Mouse (Mus musculus) hindbrain, embryonic 12.5 days (tissue): Measurements from ENCODE around the gene Atp6v0b. TPM values are rescaled to one million over a fixed set of nuclear protein-coding genes. Genes with fewer than 3 reads are reported as not detected.

ENCODE experiments used
- ATAC-seq: fragments of 200-750 bp; cut with Nextera tagmentation; 2 replicates; pipeline ENCODE4 v1.8.0; 2017; ENCODE audit warnings: moderate TSS enrichment; ENCODE audit not compliant: low FRiP score
- H3K27ac ChIP-seq: fragments of 300-500 bp; sonication (generic); 2 replicates; pipeline ENCODE4 v1.5.1; 2016; ENCODE audit warnings: mild to moderate bottlenecking
- H3K27me3 ChIP-seq: fragments of 300-500 bp; sonication (generic); 2 replicates; pipeline ENCODE4 v1.6.1; 2016; ENCODE audit warnings: mild to moderate bottlenecking
- H3K36me3 ChIP-seq: fragments of 300-500 bp; sonication (generic); 2 replicates; pipeline ENCODE4 v1.6.1; 2016; ENCODE audit warnings: mild to moderate bottlenecking
- H3K4me1 ChIP-seq: fragments of 300-500 bp; sonication (generic); 2 replicates; pipeline ENCODE4 v1.6.1; 2016
- H3K4me2 ChIP-seq: fragments of 300-500 bp; sonication (generic); replicated peaks from 2 replicates; pipeline ENCODE4 v1.6.1; 2016; ENCODE audit warnings: mild to moderate bottlenecking
- H3K4me3 ChIP-seq: fragments of 300-500 bp; sonication (generic); 2 replicates; pipeline ENCODE4 v1.5.1; 2016; ENCODE audit warnings: mild to moderate bottlenecking
- H3K9ac ChIP-seq: fragments of 300-500 bp; sonication (generic); 2 replicates; pipeline ENCODE4 v1.6.1; 2016; ENCODE audit warnings: mild to moderate bottlenecking, moderate library complexity
- H3K9me3 ChIP-seq: fragments of 300-500 bp; sonication (generic); replicated peaks from 2 replicates; pipeline ENCODE4 v1.6.1; 2016; ENCODE audit warnings: mild to moderate bottlenecking
- WGBS: fragments of 180-500 bp; shearing (Covaris S2); methylation state at CpG from one replicate; pipeline ENCODE4 v1.1.7; 2016; 5-methylcytosine and 5-hydroxymethylcytosine counted together
- polyA plus RNA-seq: library from polyadenylated mRNA; unstranded; fragments of >200 nt; fragmentation: Nextera tagmentation; extraction: Ambion mirVana; gene quantifications from 2 replicates; pipeline ENCODE4 v1.2.1, GENCODE M21; 2016

The Atp6v0b gene
- polyA plus RNA-seq, 1 experiment from 2014 or later, result 289 TPM

DNA sequence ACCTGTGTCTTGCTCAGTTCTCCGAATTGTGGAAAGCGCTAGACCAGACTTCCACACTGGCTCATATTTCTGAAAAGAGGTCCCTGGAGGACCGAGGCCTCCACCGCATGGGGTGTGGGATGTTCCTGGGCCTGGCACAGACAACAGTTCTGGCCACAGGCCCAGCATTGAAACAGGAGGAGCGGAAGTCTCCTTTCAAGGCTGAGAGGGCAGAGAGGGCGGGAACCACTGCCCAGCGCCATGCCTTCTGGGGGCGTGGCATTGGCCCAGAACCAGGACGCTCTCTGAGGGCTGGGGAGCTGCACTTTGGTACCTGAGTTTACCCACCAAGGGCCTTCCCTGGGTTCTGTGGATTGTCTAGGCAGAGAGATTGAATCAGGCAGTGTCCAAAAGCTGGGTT lies 21.1 kb downstream of the Atp6v0b start:
- H3K9ac ChIP-seq, result no peak overlapping the region
- 0 out of 2 replicates have a peak, but pooled peaks cover 5% of the 10 kb centered on the region for H3K27me3 ChIP-seq
- no peak for ATAC-seq
- no peak overlapping the region for H3K4me3 ChIP-seq
- H3K36me3 ChIP-seq, result 0 out of 2 replicates have a peak, but pooled peaks cover 2% of the 10 kb centered on the region
- no peaks in the 10 kb centered on the region for H3K9me3 ChIP-seq
- peaks cover 24% of the 10 kb centered on the region for H3K4me1 ChIP-seq
- 64% methylated on average over 9 of the region's 9 CpGs for WGBS
- H3K27ac ChIP-seq, result no peak overlapping the region
- no peak overlapping the region for H3K4me2 ChIP-seq

DNA sequence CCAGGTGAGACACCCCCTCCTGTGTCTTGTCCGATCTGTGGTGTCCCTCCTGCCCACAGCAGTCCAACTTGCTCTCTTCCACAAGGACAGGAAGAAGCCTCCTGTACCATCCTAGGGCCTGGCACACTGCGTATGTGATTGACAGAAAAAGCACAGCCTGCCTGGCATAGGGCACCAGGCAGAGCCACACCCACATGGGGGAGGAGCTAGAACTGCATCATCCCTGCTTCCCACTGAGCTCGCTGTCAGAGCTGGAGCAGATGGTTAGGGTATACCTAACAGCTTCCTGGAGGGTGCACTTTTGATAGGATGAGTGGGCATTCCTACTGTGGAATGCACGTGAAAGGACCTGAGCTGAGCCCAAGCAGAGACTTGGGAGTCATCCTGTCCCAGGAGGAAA lies 24.3 kb downstream of the Atp6v0b start:
- peak; percentile 55 for ATAC-seq

DNA sequence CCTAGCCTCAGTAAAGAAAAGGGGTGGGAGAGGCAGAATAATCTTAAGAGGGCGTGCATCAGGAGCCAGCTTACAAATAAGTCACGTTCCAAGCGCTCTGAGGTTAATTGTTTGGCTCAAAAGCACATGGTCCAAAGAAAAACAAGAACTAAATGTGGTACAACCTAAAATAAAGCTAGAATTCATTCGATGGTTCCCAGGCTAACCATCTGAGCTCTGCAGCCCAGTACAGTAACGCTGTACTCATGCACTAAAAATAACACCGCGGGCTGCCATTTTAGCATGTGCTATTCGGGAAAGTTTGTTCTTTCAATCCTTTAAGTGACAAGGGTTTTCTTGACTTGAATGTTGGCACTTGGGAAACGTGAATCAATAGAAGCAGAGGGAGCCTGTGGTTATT lies 26.6 kb downstream of the Atp6v0b start:
- no peak overlapping the region for H3K4me2 ChIP-seq
- ATAC-seq, result no peak
- H3K9ac ChIP-seq, result no peak overlapping the region
- no peak overlapping the region for H3K4me3 ChIP-seq
- no peak overlapping the region for H3K27ac ChIP-seq
- H3K9me3 ChIP-seq, result no peaks in the 10 kb centered on the region
- 0 out of 2 replicates have a peak, but pooled peaks cover 2% of the 10 kb centered on the region for H3K36me3 ChIP-seq
- no peaks in the 10 kb centered on the region for H3K27me3 ChIP-seq
- H3K4me1 ChIP-seq, result peaks cover 1% of the 10 kb centered on the region
- 87% methylated on average over 9 of the region's 9 CpGs for whole genome bisulfite sequencing

More for the DNA sequence above, 24.3 kb downstream of the Atp6v0b start:
- Histone ChIP-seq H3K27ac (no peak overlapping the region), H3K9me3 (no peaks in the 10 kb centered on the region), H3K4me3 (no peak overlapping the region), H3K4me1 (peaks cover 9% of the 10 kb centered on the region), H3K4me2 (no peak overlapping the region), H3K9ac (no peak overlapping the region), H3K36me3 (0 out of 2 replicates have a peak, but pooled peaks cover 2% of the 10 kb centered on the region), H3K27me3 (0 out of 2 replicates have a peak, but pooled peaks cover 5% of the 10 kb centered on the region)
- 38% methylated on average over 4 of the region's 4 CpGs for WGBS

DNA sequence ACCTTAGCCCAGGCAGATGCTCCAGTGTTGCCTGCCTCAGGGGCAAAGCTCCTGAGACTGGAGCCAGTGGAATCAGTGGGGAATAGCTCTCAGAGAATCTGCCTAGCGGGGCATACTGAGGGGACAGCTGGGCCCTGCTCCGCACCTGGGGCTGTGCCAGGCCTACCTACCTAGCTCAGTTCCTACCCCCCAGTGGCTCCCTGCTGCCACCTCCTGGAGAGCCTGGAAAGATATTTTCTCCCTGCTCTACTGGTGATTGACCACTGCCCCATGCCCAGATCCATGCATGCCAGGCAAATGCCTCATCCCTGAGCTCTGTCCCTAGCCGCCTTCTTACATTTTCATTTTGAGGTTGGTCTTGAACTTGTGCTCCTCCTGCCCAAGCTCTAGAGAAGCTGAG lies 28.3 kb downstream of the Atp6v0b start:
- peak; percentile 39; the same call in 1 of the 2 replicates for ATAC-seq
- Histone ChIP-seq H3K4me1 (peaks cover 7% of the 10 kb centered on the region), H3K9me3 (no peaks in the 10 kb centered on the region), H3K4me3 (no peak overlapping the region), H3K4me2 (no peak overlapping the region), H3K36me3 (no peaks in the 10 kb centered on the region), H3K27me3 (no peaks in the 10 kb centered on the region), H3K9ac (no peak overlapping the region), H3K27ac (no peak overlapping the region)
- 59% methylated on average over 3 of the region's 3 CpGs for WGBS

DNA sequence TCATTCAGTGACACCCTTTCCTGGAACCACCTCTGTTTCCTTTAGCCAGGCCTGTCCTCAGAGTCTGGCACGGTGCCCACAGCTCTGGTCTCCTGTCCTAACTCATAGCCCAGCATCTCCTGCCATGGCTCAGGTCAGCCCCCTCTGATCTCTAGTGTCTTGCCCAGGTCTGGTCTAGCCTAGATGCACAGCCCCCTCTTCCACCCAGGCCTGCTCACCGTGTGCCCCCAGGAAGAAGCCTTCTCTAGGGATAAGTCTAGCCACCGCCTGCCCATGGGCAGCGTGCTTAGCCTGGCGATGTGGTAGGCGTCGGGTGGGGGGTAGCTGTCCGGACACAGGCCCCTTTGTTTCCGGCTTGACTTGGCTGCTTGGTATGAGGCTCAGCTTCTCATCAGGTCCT lies 32.0 kb downstream of the Atp6v0b start:
- ATAC-seq, result 0 out of 2 replicates have a peak, but pooled peaks have one; percentile 27
- no peak overlapping the region for H3K27ac ChIP-seq
- no peak overlapping the region for H3K9ac ChIP-seq
- H3K9me3 ChIP-seq, result no peaks in the 10 kb centered on the region
- H3K36me3 ChIP-seq, result no peaks in the 10 kb centered on the region
- no peak overlapping the region for H3K4me2 ChIP-seq
- 69% methylated on average over 9 of the region's 9 CpGs for WGBS
- peaks cover 15% of the 10 kb centered on the region for H3K4me1 ChIP-seq
- no peak overlapping the region for H3K4me3 ChIP-seq
- H3K27me3 ChIP-seq, result no peaks in the 10 kb centered on the region

DNA sequence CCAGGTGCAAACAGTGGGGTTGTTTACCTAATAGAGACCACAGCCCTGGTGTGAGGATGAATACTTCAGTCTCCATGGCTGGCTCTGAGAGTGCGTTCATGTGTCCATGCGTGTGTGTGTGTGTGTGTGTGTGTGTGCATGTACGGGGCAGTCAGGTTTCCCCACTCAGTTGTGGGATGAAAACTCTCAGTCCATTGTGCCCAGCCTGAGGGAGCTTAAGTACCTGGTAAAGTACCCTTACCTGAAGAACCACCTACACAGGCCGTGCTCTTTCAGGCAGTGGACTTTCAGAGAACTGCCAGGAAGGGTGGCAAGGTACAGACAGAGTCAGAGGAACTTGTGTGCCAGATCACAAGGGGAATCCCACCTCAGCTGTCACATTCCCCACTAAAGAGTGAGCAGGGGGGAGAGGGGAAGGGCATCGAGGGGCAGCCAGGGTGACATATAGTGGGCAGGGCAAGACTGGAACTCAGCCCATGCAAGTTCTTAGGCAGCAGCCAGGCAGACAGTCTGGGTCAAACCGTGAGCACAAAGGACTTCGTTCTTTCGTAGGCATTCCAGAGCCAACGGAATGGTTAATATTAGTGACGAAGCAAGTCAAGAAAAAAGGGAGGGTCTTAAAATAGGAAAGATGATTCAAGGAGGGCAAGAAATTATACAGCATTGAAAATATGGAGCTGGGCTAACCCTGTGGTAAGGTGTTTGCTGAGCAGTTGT lies 34.8 kb downstream of the Atp6v0b start:
- Histone ChIP-seq H3K27ac (no peak overlapping the region), H3K9ac (no peak overlapping the region), H3K36me3 (no peaks in the 10 kb centered on the region), H3K4me1 (peaks cover 29% of the 10 kb centered on the region), H3K4me3 (no peak overlapping the region), H3K27me3 (no peaks in the 10 kb centered on the region), H3K4me2 (no peak overlapping the region), H3K9me3 (no peaks in the 10 kb centered on the region)
- no peak for ATAC-seq
- WGBS, result 88% methylated on average over 10 of the region's 10 CpGs

DNA sequence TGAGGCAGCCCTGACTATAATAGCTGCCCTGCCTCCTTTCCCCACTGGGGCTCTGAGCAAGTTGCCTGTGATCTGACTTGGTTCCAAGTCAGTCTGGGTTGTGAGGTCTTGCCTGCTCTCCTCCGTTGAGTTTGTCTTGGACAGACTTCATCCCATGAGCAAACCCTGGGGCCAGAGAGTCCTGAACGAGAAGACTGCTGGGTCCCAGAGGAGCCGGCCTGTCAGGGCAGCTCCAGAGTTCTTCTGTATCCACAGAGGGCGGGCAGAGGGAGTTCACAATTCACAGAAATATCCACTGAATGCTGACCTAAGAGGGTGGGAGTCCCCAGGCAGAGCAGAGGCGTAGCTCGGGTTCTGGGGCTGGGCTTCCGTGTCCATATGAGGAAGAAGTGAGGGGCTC lies 36.3 kb downstream of the Atp6v0b start:
- no peak for ATAC-seq
- WGBS, result 76% methylated on average over 7 of the region's 7 CpGs
- no peak overlapping the region for H3K4me3 ChIP-seq
- no peaks in the 10 kb centered on the region for H3K36me3 ChIP-seq
- no peak overlapping the region for H3K27ac ChIP-seq
- H3K9me3 ChIP-seq, result no peaks in the 10 kb centered on the region
- H3K27me3 ChIP-seq, result no peaks in the 10 kb centered on the region
- H3K4me1 ChIP-seq, result peaks cover 36% of the 10 kb centered on the region
- no peak overlapping the region for H3K9ac ChIP-seq
- no peak overlapping the region for H3K4me2 ChIP-seq

DNA sequence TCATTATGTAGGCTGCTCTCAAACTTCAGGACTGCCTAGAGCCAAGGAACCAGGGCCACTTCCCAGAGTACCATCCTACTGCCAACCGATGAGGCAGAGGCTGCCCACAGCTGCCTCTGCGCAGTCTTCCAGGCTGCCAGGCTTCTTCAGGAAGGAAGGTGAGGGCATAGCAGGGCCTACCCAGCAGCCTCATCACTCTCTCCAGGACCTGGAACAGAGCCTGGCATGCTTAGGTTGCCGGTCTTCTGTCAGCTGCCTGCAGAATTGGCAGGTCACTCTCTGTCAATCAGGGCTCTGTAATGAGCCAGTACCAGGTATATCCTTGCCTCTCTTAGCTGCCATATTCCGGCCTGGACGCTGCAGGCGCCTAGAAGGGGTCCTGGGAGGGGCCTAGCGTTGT lies 37.0 kb downstream of the Atp6v0b start:
- no peak for ATAC-seq
- Histone ChIP-seq H3K27ac (no peak overlapping the region), H3K4me2 (no peak overlapping the region), H3K9ac (no peak overlapping the region), H3K27me3 (no peaks in the 10 kb centered on the region), H3K36me3 (no peaks in the 10 kb centered on the region), H3K9me3 (no peaks in the 10 kb centered on the region), H3K4me1 (peaks cover 32% of the 10 kb centered on the region), H3K4me3 (no peak overlapping the region)
- 84% methylated on average over 7 of the region's 7 CpGs for WGBS

DNA sequence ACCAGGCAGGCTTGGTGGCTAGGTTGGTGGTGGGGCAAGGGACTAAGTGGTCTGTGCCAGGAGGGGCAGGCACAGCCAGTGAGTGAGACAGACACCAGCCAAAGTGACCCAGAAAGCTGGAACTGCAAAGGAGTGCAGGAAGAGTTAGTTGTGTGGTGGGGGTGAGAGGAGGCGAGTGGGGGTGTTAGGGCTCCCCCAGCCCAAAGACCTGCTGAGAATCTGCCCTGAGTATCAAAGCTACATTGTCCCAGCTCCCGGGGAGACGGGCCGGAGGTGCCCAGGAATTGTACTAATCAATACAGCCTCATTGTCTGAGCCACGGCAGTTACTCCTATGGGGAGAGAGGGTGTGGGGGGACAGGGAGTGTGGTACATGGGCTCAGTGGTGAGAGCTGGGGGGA lies 37.6 kb downstream of the Atp6v0b start:
- Histone ChIP-seq H3K4me3 (no peak overlapping the region), H3K4me1 (peaks cover 31% of the 10 kb centered on the region), H3K36me3 (no peaks in the 10 kb centered on the region), H3K27ac (peak overlapping the region; percentile 55), H3K27me3 (no peaks in the 10 kb centered on the region), H3K4me2 (peak overlapping the region; percentile 22), H3K9me3 (no peaks in the 10 kb centered on the region), H3K9ac (peak overlapping the region; percentile 23; the same call in 1 of the 2 replicates)
- WGBS, result 26% methylated on average over 5 of the region's 5 CpGs
- peak; percentile 55 for ATAC-seq

DNA sequence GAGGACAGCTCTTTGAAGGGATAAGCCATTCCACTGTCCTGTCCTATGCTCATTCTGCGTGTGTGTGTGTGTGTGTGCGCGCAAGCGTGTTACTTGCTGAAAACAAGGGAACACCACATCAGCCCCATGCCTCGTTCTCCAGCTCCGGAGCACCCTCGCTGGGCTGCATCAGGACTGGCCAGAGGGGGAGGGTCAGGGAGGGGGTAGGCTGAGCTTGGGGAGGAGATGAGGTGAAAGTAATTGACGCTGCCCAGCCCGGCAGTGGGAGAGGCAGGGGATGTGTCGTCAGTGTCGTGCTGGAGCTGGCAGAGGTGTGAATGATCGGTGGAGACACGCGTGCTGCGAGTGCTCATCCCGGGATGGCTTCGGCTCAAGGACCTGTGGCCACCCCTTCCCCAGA lies 38.1 kb downstream of the Atp6v0b start:
- Histone ChIP-seq H3K4me1 (peaks cover 31% of the 10 kb centered on the region), H3K27me3 (no peaks in the 10 kb centered on the region), H3K4me3 (no peak overlapping the region), H3K9ac (peak overlapping the region; percentile 23; the same call in 1 of the 2 replicates), H3K36me3 (no peaks in the 10 kb centered on the region), H3K9me3 (no peaks in the 10 kb centered on the region), H3K4me2 (peak overlapping the region; percentile 22), H3K27ac (peak overlapping the region; percentile 55)
- 0 out of 2 replicates have a peak, but pooled peaks have one; percentile 35 for ATAC-seq
- 46% methylated on average over 17 of the region's 17 CpGs for WGBS

DNA sequence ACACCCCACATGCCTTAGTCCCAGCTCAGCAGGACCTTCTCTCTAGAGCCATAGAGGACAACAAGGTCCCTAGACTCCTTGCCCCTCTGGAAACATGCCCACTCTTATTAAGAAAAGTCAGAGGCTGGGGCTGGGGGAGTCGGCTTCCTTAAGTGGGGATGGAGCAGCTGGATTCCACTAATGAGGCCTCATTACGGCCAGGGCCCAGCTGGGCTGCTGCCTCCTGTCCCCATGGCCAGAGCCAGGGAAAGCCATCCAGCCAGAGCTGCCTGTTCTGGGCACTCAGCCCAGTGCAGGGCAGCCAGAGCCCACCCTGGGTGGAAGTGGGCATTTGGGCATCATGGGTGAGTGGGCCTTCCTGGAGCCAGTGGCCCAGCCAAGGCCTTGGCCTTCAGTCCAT lies 40.1 kb downstream of the Atp6v0b start:
- Histone ChIP-seq H3K36me3 (no peaks in the 10 kb centered on the region), H3K4me2 (no peak overlapping the region), H3K9ac (no peak overlapping the region), H3K27ac (0 out of 2 replicates have a peak overlapping the region, but pooled peaks have one; percentile 17), H3K27me3 (no peaks in the 10 kb centered on the region), H3K4me1 (peaks cover 31% of the 10 kb centered on the region), H3K4me3 (no peak overlapping the region), H3K9me3 (no peaks in the 10 kb centered on the region)
- ATAC-seq, result peak; percentile 35; the same call in 1 of the 2 replicates
- WGBS, result 45% methylated on average over 2 of the region's 2 CpGs

DNA sequence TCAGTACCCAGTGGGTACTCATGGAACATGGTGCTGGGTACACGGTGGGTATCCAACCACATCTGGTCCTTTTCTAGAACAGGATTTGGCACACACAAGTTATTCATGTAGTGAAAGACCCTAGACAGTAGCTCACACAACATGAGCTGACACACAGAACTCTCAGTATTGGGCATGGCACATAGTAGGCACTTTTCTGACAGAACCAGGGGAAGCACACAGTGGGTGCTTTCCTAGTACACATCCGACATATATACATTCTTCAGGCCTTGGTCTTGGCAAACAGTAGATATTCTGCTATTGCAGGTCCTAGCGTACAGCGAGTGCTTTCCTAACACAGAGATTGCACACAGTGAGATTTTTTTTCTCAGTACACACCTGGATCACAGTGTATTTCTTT lies 40.9 kb downstream of the Atp6v0b start:
- no peaks in the 10 kb centered on the region for H3K36me3 ChIP-seq
- 95% methylated on average over 4 of the region's 4 CpGs for WGBS
- ATAC-seq, result no peak
- H3K27ac ChIP-seq, result no peak overlapping the region
- no peaks in the 10 kb centered on the region for H3K9me3 ChIP-seq
- H3K27me3 ChIP-seq, result no peaks in the 10 kb centered on the region
- H3K4me1 ChIP-seq, result peaks cover 31% of the 10 kb centered on the region
- no peak overlapping the region for H3K9ac ChIP-seq
- H3K4me3 ChIP-seq, result no peak overlapping the region
- H3K4me2 ChIP-seq, result no peak overlapping the region

DNA sequence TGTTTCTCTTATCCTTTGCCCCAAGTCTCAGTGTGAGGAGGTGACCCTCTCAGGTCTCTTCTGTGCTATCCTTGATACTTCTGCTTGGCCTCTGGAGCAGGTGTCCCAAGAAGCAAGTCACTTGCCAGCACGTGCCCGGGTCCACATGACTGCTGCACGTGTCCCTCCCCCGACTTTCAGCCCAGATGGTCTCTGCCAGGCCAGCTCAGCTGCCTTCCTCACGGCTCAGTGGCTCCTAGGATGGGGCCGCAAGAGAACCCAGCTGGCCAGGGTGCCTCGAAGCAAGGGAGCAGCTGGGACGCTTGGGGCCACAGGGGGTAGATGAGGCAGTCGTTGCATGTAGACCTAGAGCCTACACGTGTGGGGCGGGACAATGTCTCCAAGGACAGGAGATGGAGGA lies 41.8 kb downstream of the Atp6v0b start:
- Histone ChIP-seq H3K4me3 (no peak overlapping the region), H3K36me3 (no peaks in the 10 kb centered on the region), H3K4me2 (no peak overlapping the region), H3K9me3 (no peaks in the 10 kb centered on the region), H3K4me1 (peaks cover 24% of the 10 kb centered on the region), H3K27ac (no peak overlapping the region), H3K9ac (no peak overlapping the region), H3K27me3 (no peaks in the 10 kb centered on the region)
- WGBS, result 70% methylated on average over 11 of the region's 11 CpGs
- 0 out of 2 replicates have a peak, but pooled peaks have one; percentile 17 for ATAC-seq
